Mouse (Mus musculus): ENCODE measurements at regions not wholly inside any gene's neighbourhood (a gene's known extent, or its start where the extent isn't known, plus 50 kb on each side); places are given as distances from the start of the nearest gene placed in this dataset.

DNA sequence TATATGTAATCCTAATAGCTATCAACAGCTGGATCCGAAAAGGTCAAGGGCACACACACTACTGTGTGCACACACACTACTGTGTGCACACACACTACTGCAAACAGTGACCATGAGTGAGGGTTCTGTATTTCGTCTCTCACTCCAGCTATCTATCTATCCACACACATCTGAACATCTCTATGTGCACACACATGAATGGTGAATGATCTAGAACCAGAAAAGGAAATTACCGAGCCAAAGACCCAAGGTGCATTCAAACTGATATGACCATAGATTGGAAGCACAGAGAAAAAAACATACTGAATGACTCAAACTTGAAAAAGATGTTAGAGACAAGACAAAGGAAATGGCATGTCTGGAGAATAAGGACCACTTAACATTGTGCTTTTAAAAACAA is 166.8 kb upstream of the Map3k1 start:
- DNase-seq (ENCODE audit: extremely low read depth, low read depth) = no peak

GRCm38 (mm10) chr13:111977769-111978674 is 169.2 kb upstream of the Map3k1 start:
- no peak for DNase-seq (ENCODE audit: extremely low read depth, low read depth)

DNA sequence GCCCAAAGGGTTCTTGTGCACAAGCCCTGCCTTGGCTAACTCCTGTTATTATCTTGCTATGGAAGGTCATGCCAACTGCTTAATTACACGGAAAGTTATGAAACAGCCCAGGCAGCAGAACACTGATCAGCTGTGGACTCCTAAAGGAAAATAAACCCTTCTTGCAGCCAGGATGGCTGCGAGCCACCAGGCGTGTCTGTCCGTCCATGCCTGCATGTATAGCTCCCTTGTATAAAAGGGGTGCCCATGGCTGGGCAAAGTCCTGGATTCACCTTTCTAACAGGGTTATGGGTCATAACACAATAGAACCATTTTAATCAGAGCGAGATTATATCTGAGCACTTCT is 169.9 kb upstream of the Map3k1 start:
- no peak for DNase-seq (ENCODE audit: extremely low read depth, low read depth)

- no peak for DNase-seq (ENCODE audit: extremely low read depth, low read depth)
Measured at GRCm38 (mm10) chr13:111979428-111980204, 170.8 kb upstream of the Map3k1 start.

- DNase-seq (ENCODE audit: extremely low read depth, low read depth) = no peak
Measured at GRCm38 (mm10) chr13:111980205-111980595, 171.4 kb upstream of the Map3k1 start.

GRCm38 (mm10) chr13:111981103-111981502 is 172.3 kb upstream of the Map3k1 start:
- no peak for DNase-seq (ENCODE audit: extremely low read depth, low read depth)

GRCm38 (mm10) chr13:111982796-111983460 is 174.1 kb upstream of the Map3k1 start:
- DNase-seq (ENCODE audit: extremely low read depth, low read depth) = no peak

GRCm38 (mm10) chr13:111984081-111984574 is 175.3 kb upstream of the Map3k1 start:
- DNase-seq (ENCODE audit: extremely low read depth, low read depth) = no peak

DNA sequence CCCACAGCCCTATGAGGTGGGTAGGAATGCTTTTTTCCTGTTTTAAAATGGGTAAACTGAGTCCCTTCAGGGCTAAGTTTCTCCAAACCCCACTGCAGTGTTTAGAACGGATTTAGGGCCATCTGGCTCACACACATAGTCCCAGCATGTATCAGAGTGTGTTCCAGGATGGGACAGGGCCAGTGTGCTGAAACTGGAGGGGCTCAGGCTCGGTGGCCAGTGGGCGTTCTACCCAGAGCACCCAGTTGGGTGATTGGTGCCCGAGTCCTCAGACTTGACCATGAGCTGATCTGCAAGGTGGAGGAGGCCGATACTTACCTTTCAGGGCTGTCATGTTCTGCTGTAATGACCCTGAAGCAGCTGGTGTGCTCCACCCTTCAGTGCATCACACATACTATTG is 176.6 kb upstream of the Map3k1 start:
- no peak for DNase-seq (ENCODE audit: extremely low read depth, low read depth)

GRCm38 (mm10) chr13:111986681-111987080 is 177.9 kb upstream of the Map3k1 start:
- no peak for DNase-seq (ENCODE audit: extremely low read depth, low read depth)

DNA sequence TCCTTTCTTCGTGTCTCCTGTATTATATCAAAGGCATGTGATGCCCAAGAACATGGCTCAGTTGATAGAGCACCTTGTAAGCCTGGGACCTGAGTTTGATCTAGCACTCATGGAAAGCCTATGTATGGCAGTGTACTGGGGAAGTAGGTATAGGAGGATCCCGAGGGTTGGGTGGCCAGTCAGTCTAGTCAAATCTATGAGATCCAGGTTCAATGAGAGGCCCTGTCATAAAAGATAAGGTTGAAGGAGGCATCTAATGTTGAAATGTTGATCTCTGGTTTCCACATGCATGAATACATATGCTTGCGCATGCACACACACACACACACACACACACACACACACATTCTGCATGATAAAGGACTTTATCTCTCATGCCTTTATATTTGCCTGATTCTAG is 178.6 kb upstream of the Map3k1 start:
- no peak for DNase-seq (ENCODE audit: extremely low read depth, low read depth)

- no peak for DNase-seq (ENCODE audit: extremely low read depth, low read depth)
Measured at GRCm38 (mm10) chr13:111990913-111991534, 182.2 kb upstream of the Map3k1 start.

DNA sequence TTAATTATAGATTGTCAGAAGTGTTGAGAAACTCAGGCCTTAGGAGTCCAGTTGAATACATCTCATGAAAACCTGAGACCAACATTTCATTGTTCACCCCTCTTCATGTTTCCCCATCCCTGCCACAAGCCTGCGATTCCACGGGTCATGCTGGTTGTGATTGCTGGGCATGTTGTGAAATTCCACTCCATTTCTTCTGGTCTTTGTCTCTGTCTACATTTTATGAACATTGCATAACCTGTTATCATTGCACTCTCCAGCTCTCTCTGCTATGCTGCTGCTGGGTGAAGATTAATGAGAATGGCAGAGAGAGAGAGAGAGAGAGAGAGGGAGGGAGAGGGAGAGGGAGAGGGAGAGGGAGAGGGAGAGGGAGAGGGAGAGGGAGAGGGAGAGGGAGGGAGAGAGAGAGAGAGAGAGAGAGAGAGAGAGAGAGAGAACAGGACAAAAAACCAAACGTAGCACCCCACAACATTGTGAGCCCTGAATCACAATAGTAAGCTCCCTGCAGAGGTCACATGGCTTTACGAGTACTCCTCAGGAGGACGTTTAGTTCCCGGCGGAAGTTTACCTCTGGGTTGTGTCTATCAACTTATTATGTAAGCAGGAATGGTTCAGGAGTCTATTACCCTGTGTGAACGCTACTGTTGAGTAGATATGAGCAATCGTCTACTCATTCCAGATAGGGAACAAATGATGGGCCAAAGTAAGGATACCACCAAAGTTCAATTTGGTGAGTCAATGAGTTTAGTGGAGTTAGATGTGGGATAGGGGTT is 183.5 kb upstream of the Map3k1 start:
- no peak for DNase-seq (ENCODE audit: extremely low read depth, low read depth)

DNA sequence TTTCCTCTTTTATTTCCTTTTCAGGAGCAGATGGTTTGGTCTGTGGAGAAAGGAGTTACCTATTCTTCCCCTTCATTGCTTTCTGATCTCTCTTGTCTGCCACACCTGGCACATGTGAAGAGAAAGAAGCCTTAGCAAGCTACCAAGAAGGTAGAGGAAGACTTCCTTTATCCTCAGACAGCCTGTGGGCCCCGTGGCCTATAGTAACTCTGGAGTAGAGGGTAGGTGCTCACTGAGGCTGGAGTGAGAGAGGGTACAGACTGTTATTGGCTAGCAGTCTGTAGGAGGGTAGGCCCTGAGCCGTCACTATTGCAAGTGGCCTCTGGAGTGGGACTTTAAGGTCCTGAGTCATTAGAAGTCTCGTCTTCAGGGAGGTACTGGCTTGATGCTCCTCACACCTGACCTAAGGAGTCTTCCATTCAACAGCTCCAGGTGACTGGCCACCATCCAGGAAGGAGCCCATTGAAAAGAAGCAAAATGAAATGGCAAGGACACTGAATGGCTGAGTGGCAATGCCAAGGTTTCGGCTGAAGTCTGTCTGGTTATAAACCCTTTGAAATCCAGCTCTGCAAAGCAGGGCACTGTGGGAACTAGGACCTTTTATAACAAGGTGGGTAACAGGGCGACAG is 186.2 kb upstream of the Map3k1 start:
- no peak for DNase-seq (ENCODE audit: extremely low read depth, low read depth)

GRCm38 (mm10) chr13:111995716-111996115 is 186.9 kb upstream of the Map3k1 start:
- no peak for DNase-seq (ENCODE audit: extremely low read depth, low read depth)

DNA sequence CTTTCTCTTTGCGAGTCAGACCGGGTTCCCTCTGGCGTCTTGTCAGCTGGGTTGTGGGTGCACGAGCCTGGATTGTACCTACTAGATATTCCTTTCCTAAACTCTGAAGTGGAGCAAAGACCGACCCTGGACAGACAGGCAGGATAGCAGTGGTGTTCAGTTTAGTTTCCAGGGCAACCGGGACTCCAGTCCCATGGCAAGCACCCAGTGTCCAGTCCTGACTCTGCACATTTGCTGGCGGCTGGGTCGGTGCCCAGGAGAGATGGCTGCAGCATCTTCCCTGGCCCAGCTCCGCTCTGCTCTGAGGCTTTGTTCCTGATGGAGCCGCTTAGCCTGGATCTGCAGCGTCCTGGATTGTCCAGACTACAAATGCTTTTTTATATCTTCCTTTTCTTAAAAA is 188.1 kb upstream of the Map3k1 start:
- DNase-seq (ENCODE audit: extremely low read depth, low read depth) = no peak

- no peak for DNase-seq (ENCODE audit: extremely low read depth, low read depth)
Measured at GRCm38 (mm10) chr13:111997980-111998945, 189.5 kb upstream of the Map3k1 start.

DNA sequence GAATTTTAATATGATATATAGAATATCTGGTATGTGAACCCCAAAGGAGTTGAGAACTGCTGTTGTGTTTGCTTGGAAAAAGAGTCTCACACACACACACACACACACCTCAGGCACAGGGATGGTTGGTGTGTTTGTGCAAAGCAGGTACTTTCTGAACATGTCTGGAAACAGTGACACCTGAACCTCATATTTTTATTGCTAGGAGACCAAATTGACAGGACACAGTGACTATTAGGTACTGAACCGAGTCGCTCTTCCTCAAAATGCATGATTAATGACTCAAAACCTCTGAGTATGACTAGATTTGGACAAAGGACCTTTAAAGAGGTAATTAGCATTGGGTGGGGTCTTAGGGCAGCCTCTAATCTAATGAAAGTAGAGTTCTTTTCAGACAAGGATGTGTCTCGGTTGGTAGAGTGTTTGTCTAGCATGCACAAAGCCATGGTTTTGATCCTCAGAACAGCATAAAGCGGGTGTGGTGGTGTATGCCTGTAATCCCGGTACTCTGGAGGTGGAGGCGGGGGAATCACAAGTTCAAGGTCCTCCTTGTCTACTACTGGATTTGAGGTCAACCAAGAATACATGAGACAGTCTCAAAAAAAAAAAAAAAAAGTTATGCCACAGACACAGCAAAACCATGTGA is 191.0 kb upstream of the Map3k1 start:
- no peak for DNase-seq (ENCODE audit: extremely low read depth, low read depth)

- DNase-seq (ENCODE audit: extremely low read depth, low read depth) = no peak
Measured at GRCm38 (mm10) chr13:112000293-112000665, 191.5 kb upstream of the Map3k1 start.
